Mouse (Mus musculus) bone marrow, adult 2 months (tissue): Measurements from ENCODE around the gene Upk3bl. TPM values are rescaled to one million over a fixed set of nuclear protein-coding genes. Genes with fewer than 3 reads are reported as not detected.
A peak's percentile ranks its signal among the peaks of the same experiment; 100 is the strongest.

Experiments
- H3K27ac ChIP-seq: fragments of 200-500 bp; 2 replicates; pipeline ENCODE4 v1.5.1; 2012; ENCODE audit warnings: low read depth, mild to moderate bottlenecking, control low read depth, inconsistent platforms, low read length; ENCODE audit not compliant: control insufficient read depth, poor library complexity, insufficient read depth
- H3K4me1 ChIP-seq: fragments of 200-500 bp; 2 replicates; pipeline ENCODE4 v1.6.1; 2011; ENCODE audit warnings: low read length; ENCODE audit not compliant: control insufficient read depth, insufficient read depth
- H3K4me3 ChIP-seq: fragments of 200-500 bp; replicated peaks from 2 replicates; pipeline ENCODE3; 2011; ENCODE audit warnings: mild to moderate bottlenecking, low read depth, low read length, control low read depth; ENCODE audit not compliant: control insufficient read depth
- CTCF ChIP-seq: fragments of 200-500 bp; IDR thresholded peaks from 2 replicates; pipeline ENCODE4 v1.5.1; 2011; ENCODE audit warnings: low read length, control low read depth; ENCODE audit not compliant: control insufficient read depth, insufficient read depth
- POLR2A ChIP-seq: fragments of 200-500 bp; IDR thresholded peaks from 2 replicates; pipeline ENCODE4 v1.6.1; 2011; ENCODE audit warnings: low read depth, mild to moderate bottlenecking, control low read depth, low read length, borderline replicate concordance; ENCODE audit not compliant: control insufficient read depth
- WGBS: fragments of 180-500 bp; shearing (Covaris S2); methylation state at CpG from one replicate; pipeline ENCODE4 v1.1.7; 2018; 5-methylcytosine and 5-hydroxymethylcytosine counted together
- polyA plus RNA-seq: library from polyadenylated mRNA; stranded (reverse); fragments of >200 nt; gene quantifications from 2 replicates; pipeline ENCODE4 v1.2.4, GENCODE M21; 2011; ENCODE audit warnings: low replicate concordance; ENCODE audit not compliant: missing spikeins, insufficient read depth, insufficient read length

Upk3bl gene
- polyA plus RNA-seq, 1 experiment = not detected

DNA sequence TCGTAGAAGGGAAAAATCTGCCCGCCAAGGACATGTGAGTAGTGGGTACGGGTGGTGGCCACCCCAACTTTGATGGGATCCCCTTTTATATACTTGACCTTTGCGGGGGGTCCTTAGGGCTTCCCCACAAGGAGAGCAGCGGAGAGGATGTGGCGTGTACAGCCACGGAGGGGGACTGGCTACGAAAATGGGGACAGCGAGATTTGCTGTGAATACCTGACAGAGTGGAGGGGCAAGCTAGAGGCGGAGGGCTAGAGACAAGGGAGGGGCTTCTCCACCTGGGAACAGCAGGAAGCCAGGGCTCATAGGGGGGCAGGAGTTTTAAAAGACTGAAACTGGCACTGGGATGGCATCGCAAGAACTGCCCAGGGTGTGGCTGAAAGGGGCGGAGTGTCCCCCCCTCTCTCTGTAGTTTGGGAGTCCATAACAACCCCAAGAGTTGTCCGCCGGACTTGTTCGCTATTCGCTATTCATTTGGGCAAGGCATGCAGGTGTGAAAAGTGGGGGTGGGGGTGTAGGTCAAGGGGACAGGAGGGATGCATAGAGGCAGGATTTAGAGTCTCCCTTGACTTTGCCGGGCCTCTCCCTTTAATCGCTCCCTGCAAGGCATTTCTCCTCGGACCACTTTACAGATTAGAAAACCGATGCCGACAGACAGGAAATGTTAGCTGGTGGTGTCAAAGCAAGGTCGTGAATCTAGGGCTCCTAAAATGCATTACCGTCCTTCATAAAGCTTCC lies 30.0 kb downstream of the Upk3bl start:
- Histone ChIP-seq H3K27ac (peak overlapping the region; percentile 31), H3K4me1 (no peaks in the 10 kb centered on the region; the same call in 1 of the 2 replicates), H3K4me3 (peak overlapping the region; percentile 74)
- under 1% methylated on average over 23 of the region's 23 CpGs for WGBS
- TF ChIP-seq POLR2A (no peak), CTCF (no peak)

DNA sequence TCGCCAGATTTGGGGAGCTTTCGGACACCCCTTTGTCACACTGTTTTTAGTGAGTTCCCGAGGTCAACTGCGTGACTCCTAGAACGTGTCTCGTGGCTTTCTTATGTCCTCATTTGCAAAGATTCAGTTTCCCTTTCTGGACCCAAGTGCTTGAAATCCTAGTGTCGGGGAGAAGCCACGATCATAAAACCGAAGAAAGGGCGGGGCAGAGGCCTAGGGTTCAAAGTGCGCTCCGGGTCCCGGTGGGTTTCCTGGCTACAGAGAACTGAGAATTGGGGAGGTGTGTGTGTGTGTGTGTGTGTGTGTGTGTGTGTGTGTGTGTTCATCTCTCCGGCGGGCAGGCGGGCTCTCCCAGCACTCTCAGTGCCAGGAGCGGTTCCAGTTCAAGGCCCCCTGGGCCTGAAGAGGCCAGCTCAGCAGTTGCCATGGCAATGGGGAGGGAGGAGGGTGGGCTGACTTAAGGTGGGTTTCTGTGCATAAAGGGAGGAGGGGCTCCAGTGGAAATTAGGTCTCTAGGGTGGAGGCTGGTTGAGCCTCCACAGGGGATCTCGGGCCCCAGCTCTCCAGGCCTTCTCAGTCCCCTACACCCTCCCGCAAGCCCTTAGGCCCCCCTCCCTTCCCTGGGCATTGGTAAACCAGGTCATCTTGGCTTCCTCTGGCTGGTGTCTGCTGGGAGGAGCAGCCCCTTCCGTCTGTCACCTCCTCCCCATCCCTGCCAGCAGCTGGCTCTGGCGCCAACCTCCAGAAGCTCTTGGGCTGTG lies 30.8 kb downstream of the Upk3bl start:
- Histone ChIP-seq H3K4me1 (no peaks in the 10 kb centered on the region), H3K4me3 (peak overlapping the region; percentile 74), H3K27ac (peak overlapping the region; percentile 53)
- TF ChIP-seq POLR2A (no peak), CTCF (no peak)
- WGBS = 13% methylated on average over 21 of the region's 21 CpGs

DNA sequence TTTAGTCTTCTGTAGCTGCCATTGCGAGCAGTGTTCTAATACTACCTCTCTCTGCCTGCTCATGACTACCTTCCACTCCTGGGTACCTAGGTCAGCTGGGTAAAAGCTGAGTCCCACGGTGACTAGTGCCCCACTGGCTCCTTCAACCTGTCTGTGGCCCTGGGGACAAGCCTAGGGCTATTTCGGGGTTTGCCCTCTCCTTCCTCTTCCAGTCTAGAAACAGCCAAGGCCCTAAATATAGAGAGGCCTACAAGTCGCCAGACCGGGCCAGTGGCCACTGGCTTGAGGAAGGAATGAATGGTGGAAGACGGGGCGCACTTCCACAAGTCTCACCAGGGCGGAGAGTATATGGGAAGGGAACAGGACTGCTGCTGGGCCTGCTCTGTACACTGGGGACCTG lies 32.0 kb downstream of the Upk3bl start:
- Histone ChIP-seq H3K4me1 (no peaks in the 10 kb centered on the region), H3K27ac (no peak overlapping the region), H3K4me3 (no peak overlapping the region)
- TF ChIP-seq CTCF (no peak), POLR2A (no peak)
- WGBS = 47% methylated on average over 8 of the region's 8 CpGs

DNA sequence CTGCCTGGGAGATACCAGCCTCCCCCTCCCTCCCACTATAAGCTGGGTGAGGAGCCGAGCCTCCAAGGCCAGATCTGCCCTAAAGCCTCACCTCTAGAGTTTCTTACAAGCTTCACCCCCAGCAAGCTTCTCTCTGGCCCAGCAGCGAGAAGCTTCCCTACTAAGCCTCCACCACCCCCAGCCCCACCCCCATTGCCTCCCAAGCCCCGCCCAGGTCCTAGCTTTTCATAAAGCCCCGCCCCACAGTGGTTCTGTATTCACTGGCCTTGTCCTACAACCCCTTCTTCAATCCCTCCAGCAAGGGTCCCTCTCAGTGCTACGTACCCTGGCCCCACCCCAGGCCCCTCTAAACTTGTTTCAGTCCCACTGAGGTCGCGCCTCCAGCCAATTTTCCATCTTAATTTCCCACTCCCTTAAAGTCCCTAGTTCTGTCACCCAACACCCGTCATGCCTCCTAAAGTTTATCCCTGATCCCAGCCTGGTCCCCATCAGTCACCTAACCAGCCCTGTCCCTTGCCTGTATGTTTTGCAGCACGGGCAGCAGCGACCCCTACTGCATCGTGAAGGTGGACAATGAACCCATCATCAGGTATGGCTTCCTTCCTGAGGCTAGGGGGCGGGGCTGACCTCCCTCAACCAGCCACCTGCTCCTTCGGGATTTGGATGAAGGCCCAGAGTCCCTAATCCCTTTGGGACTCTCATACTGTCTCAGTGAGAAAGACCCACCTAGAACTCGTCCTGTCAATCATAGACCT lies 34.7 kb downstream of the Upk3bl start:
- no peak overlapping the region for H3K27ac ChIP-seq
- H3K4me3 ChIP-seq = no peak overlapping the region
- 68% methylated on average over 14 of the region's 14 CpGs for WGBS
- TF ChIP-seq POLR2A (no peak), CTCF (no peak)
- no peaks in the 10 kb centered on the region for H3K4me1 ChIP-seq

DNA sequence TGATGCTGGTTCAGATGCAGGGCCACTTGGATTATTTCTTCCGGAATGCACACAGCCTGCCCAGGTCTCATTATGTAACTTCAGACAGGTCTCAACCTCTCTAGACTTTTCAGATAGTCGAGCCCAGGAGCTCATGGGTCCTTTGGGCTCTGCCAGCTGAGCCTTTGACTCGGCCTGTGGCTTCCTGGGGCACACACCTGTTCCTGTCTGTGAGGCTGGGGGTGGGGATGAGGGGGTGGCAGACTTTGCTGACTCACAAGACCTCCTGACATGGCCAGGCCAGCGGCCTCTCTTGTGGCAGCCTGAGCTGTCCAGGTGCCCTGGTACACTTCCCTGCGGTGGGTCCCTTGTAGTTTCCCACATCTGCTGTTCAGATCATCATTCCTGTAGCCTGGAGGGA lies 37.6 kb downstream of the Upk3bl start:
- no peak overlapping the region for H3K4me3 ChIP-seq
- H3K4me1 ChIP-seq = no peaks in the 10 kb centered on the region; the same call in 1 of the 2 replicates
- WGBS = 49% methylated on average over 5 of the region's 5 CpGs
- TF ChIP-seq POLR2A (no peak), CTCF (no peak)
- H3K27ac ChIP-seq = no peak overlapping the region

DNA sequence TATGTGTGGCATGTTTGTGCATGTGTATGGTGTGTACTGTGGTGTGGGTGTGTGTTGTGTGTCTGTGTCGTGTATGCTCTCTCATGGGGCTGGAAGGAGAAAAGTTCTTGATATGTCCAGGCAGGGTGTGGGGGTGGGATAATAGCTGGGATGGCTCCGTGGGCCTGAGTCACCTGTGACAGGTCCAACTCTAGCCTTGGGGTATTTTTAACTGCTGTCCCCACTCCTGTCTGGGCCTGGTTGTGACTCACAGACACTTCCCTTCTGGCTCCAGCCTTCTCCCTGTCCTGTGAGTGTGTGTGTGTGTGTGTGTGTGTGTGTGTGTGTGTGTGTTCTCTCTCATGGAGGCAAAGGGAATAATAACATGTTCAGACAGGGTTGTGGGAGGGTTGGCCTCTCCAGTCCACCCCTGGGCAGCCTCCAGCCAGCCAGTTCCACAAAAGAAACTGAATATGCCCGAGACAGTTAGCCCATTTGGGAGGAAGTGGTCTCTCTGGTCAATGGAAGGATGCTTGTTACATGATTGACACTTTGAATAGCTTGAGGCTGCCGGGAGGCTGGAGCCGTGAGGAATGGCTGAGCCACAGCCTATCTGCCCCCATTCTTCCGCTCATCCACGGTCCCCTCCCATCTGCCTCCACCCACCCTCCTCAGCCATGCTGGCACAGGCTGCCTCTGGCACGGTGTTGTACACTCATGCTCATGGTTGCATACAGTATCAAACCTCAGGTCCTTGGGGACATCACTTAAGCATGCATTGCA lies 40.1 kb downstream of the Upk3bl start:
- Histone ChIP-seq H3K4me3 (no peak overlapping the region), H3K4me1 (no peaks in the 10 kb centered on the region; the same call in 1 of the 2 replicates), H3K27ac (no peak overlapping the region)
- 20% methylated on average over 8 of the region's 8 CpGs for WGBS
- TF ChIP-seq POLR2A = no peak
- no peak for TF ChIP-seq CTCF

DNA sequence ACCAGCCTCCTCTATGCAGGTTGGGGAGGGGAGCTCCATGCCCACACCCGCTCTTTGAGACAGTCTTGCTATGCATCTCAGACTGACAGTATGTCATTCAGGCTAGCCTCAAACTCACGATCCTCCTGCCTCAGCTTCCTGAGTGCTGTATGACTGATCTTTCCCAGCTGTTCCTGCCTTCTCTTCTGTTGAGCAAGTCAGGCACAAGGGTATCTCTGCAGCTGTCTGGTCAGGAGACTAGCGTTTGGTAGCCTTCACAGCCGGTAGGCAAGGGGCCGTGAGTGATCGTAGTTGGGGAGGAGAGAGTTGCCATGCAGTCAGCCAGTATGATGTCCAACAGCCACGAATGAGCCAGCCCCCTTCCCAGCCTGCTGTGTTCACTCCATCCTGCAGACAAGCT lies 40.8 kb downstream of the Upk3bl start:
- TF ChIP-seq CTCF (no peak), POLR2A (no peak)
- 68% methylated on average over 7 of the region's 7 CpGs for WGBS
- H3K27ac ChIP-seq = no peak overlapping the region

More for the DNA sequence above, 40.8 kb downstream of the Upk3bl start:
- H3K4me3 ChIP-seq = no peak overlapping the region
- H3K4me1 ChIP-seq = no peaks in the 10 kb centered on the region; the same call in 1 of the 2 replicates
